Mouse (Mus musculus): ENCODE data around the gene Tmem208. TPM values are rescaled to one million over a fixed set of nuclear protein-coding genes. Genes with fewer than 3 reads are reported as not detected.

Tmem208 gene
- total and polyA plus RNA-seq, 3 experiments, result 76.2 to 133 (median 88.1) TPM

GRCm38 (mm10) chr8:105303874-105304273, 22.3 kb upstream of the Tmem208 start:
- no peak overlapping the region for H3K9ac ChIP-seq (ENCODE audit: insufficient read depth, low read depth)
- no peak overlapping the region for H3K27ac ChIP-seq (ENCODE audit: insufficient read depth, low read depth)
- no peak overlapping the region for H3K4me3 ChIP-seq (replicated peaks in 1 of 3; ENCODE audit: low read depth in 2 of 3, low read length in 2 of 3, poor library complexity in 1 of 3)
- H3K4me2 ChIP-seq (ENCODE audit: insufficient read depth, low read depth, poor library complexity, severe bottlenecking), result no peak overlapping the region
- peaks cover 81 to 95% of the 10 kb centered on the region in 2 experiments for H3K36me3 ChIP-seq (replicated peaks in 1 of 2; ENCODE audit: control insufficient read depth in 1 of 2, insufficient read depth in 1 of 2, low read length in 1 of 2)
- TF ChIP-seq HCFC1 (IDR thresholded peaks at IDR 0.05; ENCODE audit: low read depth, low read length), result no peak
- no peak for TF ChIP-seq SMC3 (IDR thresholded peaks at IDR 0.05; ENCODE audit: low read depth, low read length)
- no peak for TF ChIP-seq POLR2A (IDR thresholded peaks at IDR 0.05; ENCODE audit: low read depth, low read length)
- TF ChIP-seq MEF2A (IDR thresholded peaks at IDR 0.05; ENCODE audit: borderline replicate concordance, low read depth, low read length), result no peak
- TF ChIP-seq CHD2 (IDR thresholded peaks at IDR 0.05; ENCODE audit: low read length), result no peak
- no peak for TF ChIP-seq JUN (IDR thresholded peaks at IDR 0.05; ENCODE audit: insufficient read depth, low read depth, low read length)
- no peak for TF ChIP-seq E2F4 (IDR thresholded peaks at IDR 0.05; ENCODE audit: insufficient replicate concordance, low read depth, low read length)
- TF ChIP-seq ELF1 (IDR thresholded peaks at IDR 0.05; ENCODE audit: low read depth, low read length), result no peak
- no peak for TF ChIP-seq GABPA (IDR thresholded peaks at IDR 0.05; ENCODE audit: insufficient replicate concordance, low read depth, low read length)
- no peak for TF ChIP-seq BHLHE40 (IDR thresholded peaks at IDR 0.05; ENCODE audit: low read depth, low read length)
- TF ChIP-seq NRF1 (IDR thresholded peaks at IDR 0.05; ENCODE audit: low read depth, low read length), result no peak
- TF ChIP-seq PAX5 (IDR thresholded peaks at IDR 0.05; ENCODE audit: low read length), result no peak
- no peak for TF ChIP-seq MXI1 (IDR thresholded peaks at IDR 0.05; ENCODE audit: low read depth, low read length)
- no peak for TF ChIP-seq USF1 (IDR thresholded peaks at IDR 0.05; ENCODE audit: low read depth, low read length)
- no peak for TF ChIP-seq NELFE (IDR thresholded peaks at IDR 0.05; ENCODE audit: low read depth, low read length)
- TF ChIP-seq TCF12 (IDR thresholded peaks at IDR 0.05; ENCODE audit: low read depth, low read length), result no peak
- TF ChIP-seq MYC (IDR thresholded peaks at IDR 0.05; ENCODE audit: low read depth, low read length), result no peak
- TF ChIP-seq ZNF384 (IDR thresholded peaks at IDR 0.05; ENCODE audit: low read depth, low read length), result no peak
- in situ Hi-C loops (cut with MboI; ENCODE audit: low pct_ligation_motif_present, low pct_unique_long_range_greater_than_20kb, low sequenced_read_pairs), result no loop called here
- H3K27me3 ChIP-seq (replicated peaks), result no peaks in the 10 kb centered on the region
- H3K4me1 ChIP-seq (ENCODE audit: control insufficient read depth in 1 of 2, insufficient read depth in 2 of 2), result peaks cover 4 to 70% of the 10 kb centered on the region in 2 experiments
- no peaks in the 10 kb centered on the region for H3K9me3 ChIP-seq (replicated peaks; ENCODE audit: low read length)
- H3K79me2 ChIP-seq (replicated peaks; ENCODE audit: control insufficient read depth, extremely low read depth, insufficient read depth, poor library complexity, severe bottlenecking), result peaks cover 13% of the 10 kb centered on the region
- dilution Hi-C loops (cut with MboI; ENCODE audit: extremely low pct_ligation_motif_present, extremely low pct_unique_long_range_greater_than_20kb, low sequenced_read_pairs), result no loop called here
- DNase-seq (ENCODE audit: extremely low read depth), result no peak

- dilution Hi-C loops (cut with MboI; ENCODE audit: extremely low pct_ligation_motif_present, extremely low pct_unique_long_range_greater_than_20kb, low sequenced_read_pairs) (no loop called here), in situ Hi-C loops (cut with MboI; ENCODE audit: low pct_ligation_motif_present, low pct_unique_long_range_greater_than_20kb, low sequenced_read_pairs) (no loop called here)
- peaks cover 88 to 97% of the 10 kb centered on the region in 2 experiments for H3K36me3 ChIP-seq (replicated peaks in 1 of 2; ENCODE audit: control insufficient read depth in 1 of 2, insufficient read depth in 1 of 2, low read length in 1 of 2)
- DNase-seq (ENCODE audit: extremely low read depth), result no peak
- no peak overlapping the region for H3K4me2 ChIP-seq (ENCODE audit: insufficient read depth, low read depth, poor library complexity, severe bottlenecking)
- H3K27me3 ChIP-seq (replicated peaks), result no peaks in the 10 kb centered on the region
- TF ChIP-seq USF1 (IDR thresholded peaks at IDR 0.05; ENCODE audit: low read depth, low read length) (no peak), KAT2A (IDR thresholded peaks at IDR 0.05; ENCODE audit: insufficient replicate concordance, low read length) (no peak), ZMIZ1 (IDR thresholded peaks at IDR 0.05; ENCODE audit: low read depth, low read length) (peak; percentile 89), JUN (IDR thresholded peaks at IDR 0.05; ENCODE audit: insufficient read depth, low read depth, low read length) (no peak), SMC3 (IDR thresholded peaks at IDR 0.05; ENCODE audit: low read depth, low read length) (no peak), POLR2AphosphoS2 (IDR thresholded peaks at IDR 0.05; ENCODE audit: low read depth, low read length) (0 out of 2 replicates have a peak, but pooled peaks have one; percentile 44), ZKSCAN1 (IDR thresholded peaks at IDR 0.05; ENCODE audit: borderline replicate concordance, low read depth, low read length) (no peak), NELFE (IDR thresholded peaks at IDR 0.05; ENCODE audit: low read depth, low read length) (no peak), ELF1 (IDR thresholded peaks at IDR 0.05; ENCODE audit: low read depth, low read length) (no peak), JUND (conservative IDR thresholded peaks at IDR 0.05; ENCODE audit: low read depth, low read length) (no peak), MAFK (IDR thresholded peaks at IDR 0.05; ENCODE audit: insufficient replicate concordance, low read length) (no peak), ZC3H11A (IDR thresholded peaks at IDR 0.05; ENCODE audit: low read depth, low read length) (no peak)
- no peaks in the 10 kb centered on the region for H3K9me3 ChIP-seq (replicated peaks; ENCODE audit: low read length)
- H3K4me1 ChIP-seq (ENCODE audit: control insufficient read depth in 1 of 2, insufficient read depth in 2 of 2), result peaks cover 4 to 63% of the 10 kb centered on the region in 2 experiments
- no peak overlapping the region for H3K9ac ChIP-seq (ENCODE audit: insufficient read depth, low read depth)
- H3K27ac ChIP-seq (ENCODE audit: insufficient read depth, low read depth), result peak overlapping the region; percentile 61; the same call in 1 of the 2 replicates
- H3K4me3 ChIP-seq (replicated peaks in 1 of 3; ENCODE audit: low read depth in 2 of 3, low read length in 2 of 3, poor library complexity in 1 of 3), result peak overlapping the region in 1 of 3 experiments; percentile 18
- peaks cover 8% of the 10 kb centered on the region for H3K79me2 ChIP-seq (replicated peaks; ENCODE audit: control insufficient read depth, extremely low read depth, insufficient read depth, poor library complexity, severe bottlenecking)
Observed at GRCm38 (mm10) chr8:105304325-105305210, 21.6 kb upstream of the Tmem208 start.
